Mouse (Mus musculus): ENCODE results near the gene Aqr.

GRCm38 (mm10) chr2:114051871-114052241 is 135.0 kb downstream of the Aqr start:
- TF ChIP-seq MYOD1 (IDR thresholded peaks at IDR 0.05; ENCODE audit: control insufficient read depth in 1 of 3, insufficient read length in 2 of 3, low read depth in 2 of 3), result no peak
- no peak for TF ChIP-seq MAX (IDR thresholded peaks at IDR 0.05; ENCODE audit: low read depth)
- TF ChIP-seq TCF12 (IDR thresholded peaks at IDR 0.05; ENCODE audit: insufficient read depth, poor library complexity, severe bottlenecking), result no peak
- TF ChIP-seq REST (IDR thresholded peaks at IDR 0.05; ENCODE audit: insufficient read depth, insufficient read length), result no peak
- no peak for TF ChIP-seq USF1 (IDR thresholded peaks at IDR 0.05; ENCODE audit: low read depth)
- TF ChIP-seq POLR2A (IDR thresholded peaks at IDR 0.05; ENCODE audit: insufficient read length, low read depth), result no peak
- TF ChIP-seq MYOG (IDR thresholded peaks at IDR 0.05; ENCODE audit: control insufficient read depth in 1 of 3, insufficient read depth in 1 of 3, insufficient read length in 2 of 3, low read depth in 2 of 3), result no peak
- no peak for TF ChIP-seq E2F4 (IDR thresholded peaks at IDR 0.05; ENCODE audit: insufficient read depth)
- TF ChIP-seq POLR2AphosphoS2 (IDR thresholded peaks at IDR 0.05; ENCODE audit: insufficient read length, low read depth), result peak; percentile 19
- no peak for TF ChIP-seq TCF3 (IDR thresholded peaks at IDR 0.05; ENCODE audit: insufficient read length, low read depth)
- no peak for TF ChIP-seq SRF (IDR thresholded peaks at IDR 0.05; ENCODE audit: control insufficient read depth, insufficient read length, low read depth)

Measured in myocyte (in vitro differentiated cells).